Mouse (Mus musculus) lung, postnatal 14 days (tissue): ENCODE measurements around the gene Creb3l1.

Experiments used
- DNase-seq: peaks from one replicate; pipeline ENCODE4 v3.0.0; 2021

Creb3l1 gene

GRCm38 (mm10) chr2:92024274-92024672 lies at the start of gene Creb3l1:
TSS of gene Creb3l1 (minus strand) at chr2:92024502.
- peak; percentile 81 for DNase-seq

GRCm38 (mm10) chr2:92071143-92071542 lies 46.8 kb upstream of the Creb3l1 start:
- no peak for DNase-seq

- DNase-seq: no peak
Observed at GRCm38 (mm10) chr2:92069630-92070029, 45.3 kb upstream of the Creb3l1 start.

- DNase-seq: no peak
Observed at GRCm38 (mm10) chr2:92067600-92067999, 43.3 kb upstream of the Creb3l1 start.

- no peak for DNase-seq
Observed at GRCm38 (mm10) chr2:92066899-92067298, 42.6 kb upstream of the Creb3l1 start.

GRCm38 (mm10) chr2:92065938-92066337 lies 41.6 kb upstream of the Creb3l1 start:
- DNase-seq: no peak

GRCm38 (mm10) chr2:92065269-92065888 lies 41.1 kb upstream of the Creb3l1 start:
- no peak for DNase-seq

GRCm38 (mm10) chr2:92063106-92063505 lies 38.8 kb upstream of the Creb3l1 start:
- DNase-seq: no peak

- no peak for DNase-seq
Observed at GRCm38 (mm10) chr2:92061337-92061736, 37.0 kb upstream of the Creb3l1 start.

GRCm38 (mm10) chr2:92060291-92060690 lies 36.0 kb upstream of the Creb3l1 start:
- no peak for DNase-seq

GRCm38 (mm10) chr2:92059481-92060220 lies 35.3 kb upstream of the Creb3l1 start:
- peak; percentile 41 for DNase-seq

- DNase-seq: no peak
Observed at GRCm38 (mm10) chr2:92058936-92059335, 34.6 kb upstream of the Creb3l1 start.

GRCm38 (mm10) chr2:92058469-92058868 lies 34.2 kb upstream of the Creb3l1 start:
- peak; percentile 94 for DNase-seq

GRCm38 (mm10) chr2:92056760-92057159 lies 32.5 kb upstream of the Creb3l1 start:
- DNase-seq: no peak

GRCm38 (mm10) chr2:92055831-92056236 lies 31.5 kb upstream of the Creb3l1 start:
- peak; percentile 57 for DNase-seq

GRCm38 (mm10) chr2:92055101-92055813 lies 31.0 kb upstream of the Creb3l1 start:
- DNase-seq: peak; percentile 91

GRCm38 (mm10) chr2:92052754-92053153 lies 28.5 kb upstream of the Creb3l1 start:
- DNase-seq: no peak

GRCm38 (mm10) chr2:92052188-92052587 lies 27.9 kb upstream of the Creb3l1 start:
- DNase-seq: peak; percentile 12

- no peak for DNase-seq
Observed at GRCm38 (mm10) chr2:92048034-92048690, 23.9 kb upstream of the Creb3l1 start.

GRCm38 (mm10) chr2:92047601-92048000 lies 23.3 kb upstream of the Creb3l1 start:
- no peak for DNase-seq

- no peak for DNase-seq
Observed at GRCm38 (mm10) chr2:92043285-92043684, 19.0 kb upstream of the Creb3l1 start.

GRCm38 (mm10) chr2:92041538-92041937 lies 17.2 kb upstream of the Creb3l1 start:
- DNase-seq: no peak

GRCm38 (mm10) chr2:92034273-92034672 lies 10.0 kb upstream of the Creb3l1 start:
- no peak for DNase-seq
